Mouse (Mus musculus) heart, adult 9 months (tissue): ENCODE results near the gene Klf15.

Experiments used
- DNase-seq, 2 experiments: peaks; one replicate each; pipeline ENCODE4 v3.0.0; 2022; ENCODE audit warnings: low spot score in 2 of 2

The Klf15 gene

DNA sequence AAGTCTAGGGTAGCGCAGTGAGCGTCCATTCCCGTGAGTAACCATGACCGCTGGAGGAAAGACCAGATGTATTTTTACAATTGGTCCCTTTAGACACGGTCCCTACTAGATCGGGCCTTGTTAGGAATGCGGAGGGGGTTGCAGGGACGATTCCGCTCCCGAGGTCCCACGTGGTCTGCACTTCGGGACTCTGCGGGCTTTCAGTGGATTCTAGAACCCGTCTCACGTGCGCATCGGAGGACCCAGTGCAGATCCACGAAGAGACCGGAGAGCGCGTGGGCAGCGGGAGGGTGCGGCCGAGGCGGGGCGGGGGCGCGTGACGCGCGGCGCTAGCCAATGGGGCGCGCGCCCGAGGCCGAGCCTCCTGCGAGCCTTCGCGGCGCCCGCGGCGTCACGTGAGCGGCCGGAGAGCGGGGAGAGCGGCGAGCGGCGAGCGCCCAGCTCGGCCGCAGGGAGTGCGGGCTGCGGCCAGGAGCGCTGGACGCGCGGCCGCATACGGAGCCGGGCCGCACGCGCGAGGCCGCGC, at the start of gene Klf15:
TSS of gene Klf15 (plus strand) at position 396 of the 526 bp plus-strand sequence.
- DNase-seq: peak; percentile 88

DNA sequence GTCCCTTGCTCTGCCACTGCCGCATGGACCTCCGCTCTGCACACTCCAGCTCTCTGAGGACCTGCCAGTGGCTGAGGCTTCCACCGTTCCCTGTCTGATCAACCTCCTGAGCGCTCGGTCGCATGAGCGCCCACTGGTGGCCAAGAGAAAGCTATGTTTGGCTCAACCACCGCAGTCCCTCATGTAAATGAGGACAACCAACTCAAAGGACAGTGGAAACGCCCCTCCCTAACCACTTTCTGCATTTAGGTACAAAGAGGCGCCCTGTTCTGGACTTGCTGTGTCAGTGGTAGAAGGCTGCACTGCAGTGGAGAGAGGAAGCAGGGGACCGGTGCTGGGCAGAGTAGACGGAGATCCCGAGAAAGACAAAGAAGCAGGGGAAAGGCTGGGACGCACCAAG, 39.8 kb upstream of the Klf15 start:
- DNase-seq: peak; percentile 54 to 60

DNA sequence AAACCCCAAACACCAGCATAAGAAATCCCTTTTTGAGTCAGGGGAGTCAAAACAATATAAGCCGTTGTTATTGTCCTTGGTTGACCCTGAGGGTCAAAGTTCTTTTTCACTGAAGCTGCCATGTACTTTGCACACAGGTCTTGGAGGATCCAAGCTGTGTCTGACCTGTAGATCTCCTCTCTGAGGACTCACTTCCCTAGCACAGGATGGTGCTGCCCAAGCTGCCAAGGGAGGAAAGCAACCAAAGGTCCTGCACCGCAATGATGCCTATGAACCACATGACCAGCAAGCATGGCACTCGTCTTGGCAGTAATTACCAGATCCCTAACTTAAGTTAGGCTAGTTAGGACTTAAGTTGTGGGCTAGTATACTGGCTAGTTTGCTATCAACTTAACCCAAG, 37.0 kb upstream of the Klf15 start:
- DNase-seq: no peak

DNA sequence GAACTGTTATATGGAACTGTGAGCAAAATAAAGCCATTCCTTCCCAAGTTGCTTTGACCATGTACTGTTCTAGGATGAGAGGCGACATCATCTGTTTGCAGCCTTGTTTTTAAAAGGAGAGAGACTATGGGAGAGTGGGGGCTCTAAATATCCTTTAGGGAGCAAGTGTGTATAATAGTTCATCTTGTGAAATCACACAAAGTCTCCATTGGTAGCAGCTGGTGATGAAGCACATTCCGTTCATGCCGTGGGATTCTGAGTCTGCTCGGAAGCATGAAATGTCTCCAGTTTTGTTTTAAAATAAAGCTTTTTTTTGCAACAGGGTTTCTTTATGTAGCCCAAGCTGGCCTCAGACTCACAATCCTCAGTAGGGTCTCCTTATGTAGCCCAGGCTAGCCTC, 36.4 kb upstream of the Klf15 start:
- no peak for DNase-seq

DNA sequence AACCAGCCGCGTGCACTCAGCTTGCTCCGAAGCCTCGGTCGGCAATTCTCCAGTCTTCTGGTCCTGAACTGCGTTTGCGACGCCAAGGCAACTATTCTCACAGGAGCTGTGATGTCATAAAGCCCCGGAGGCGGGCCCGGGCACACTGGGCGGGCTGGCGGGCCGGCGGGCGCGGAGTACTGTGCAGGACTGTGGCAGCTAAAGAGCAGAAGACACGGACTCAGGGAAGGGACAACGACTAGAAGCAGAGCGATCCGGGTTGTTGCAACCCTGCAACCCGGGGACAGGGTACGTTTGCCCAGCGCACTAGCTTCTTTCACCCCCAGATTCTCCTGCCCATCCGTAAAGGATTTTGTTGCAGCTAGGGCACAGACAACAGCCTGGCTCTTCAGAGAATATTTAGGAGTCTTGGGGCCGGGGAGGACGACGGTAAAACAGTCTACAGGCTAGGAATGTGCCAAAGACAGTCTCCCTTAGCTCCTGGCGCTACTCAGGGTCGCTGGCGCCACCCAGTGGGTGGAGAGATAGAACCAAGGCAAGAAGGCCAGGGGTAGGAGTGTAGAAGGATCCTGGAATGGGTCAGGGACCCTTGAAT, 33.9 kb upstream of the Klf15 start, which contains the start of gene Cfap100:
TSS of gene Cfap100 (minus strand) at position 418 of the 595 bp plus-strand sequence.
- peak; percentile 68 to 78 for DNase-seq

DNA sequence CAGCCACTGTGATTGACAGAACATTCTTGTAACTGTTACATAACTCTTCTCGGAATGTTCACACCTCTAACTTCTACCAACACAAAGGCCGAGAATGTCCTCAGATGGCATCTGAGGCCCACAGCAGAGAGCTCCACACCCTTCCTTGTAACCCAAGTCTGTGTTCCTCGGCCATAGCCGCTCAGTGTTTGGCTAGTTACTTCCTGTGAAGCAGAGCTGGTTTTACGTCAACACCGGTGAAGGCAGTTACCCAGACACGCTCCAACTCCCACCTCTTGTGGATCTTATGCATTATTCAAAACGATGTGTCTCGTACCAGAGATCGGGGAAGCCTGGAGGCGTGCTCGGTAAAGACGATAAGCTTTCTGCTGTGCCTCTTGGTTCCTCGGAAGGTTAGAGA, 32.5 kb upstream of the Klf15 start:
- DNase-seq: no peak

DNA sequence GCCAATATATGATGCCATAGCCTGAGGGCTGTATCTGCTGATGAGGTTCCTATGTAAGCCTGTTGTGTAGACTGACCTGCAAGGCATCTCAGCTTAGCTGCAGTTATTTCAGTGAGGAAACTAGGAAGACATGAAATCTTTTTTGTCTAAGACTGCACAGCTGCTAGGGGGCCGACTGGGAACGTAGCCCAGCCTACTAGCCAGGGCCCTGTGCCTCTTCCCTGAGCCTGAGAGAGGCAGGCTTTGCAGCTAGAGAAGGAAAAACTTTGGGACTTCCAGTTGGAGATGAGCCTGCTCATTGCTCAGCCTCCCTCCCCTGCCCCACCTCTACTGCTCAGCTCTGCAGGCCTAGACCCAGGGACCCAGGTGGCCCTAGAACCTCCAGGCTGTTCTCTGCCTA, 30.9 kb upstream of the Klf15 start:
- peak; percentile 19 to 22 for DNase-seq

DNA sequence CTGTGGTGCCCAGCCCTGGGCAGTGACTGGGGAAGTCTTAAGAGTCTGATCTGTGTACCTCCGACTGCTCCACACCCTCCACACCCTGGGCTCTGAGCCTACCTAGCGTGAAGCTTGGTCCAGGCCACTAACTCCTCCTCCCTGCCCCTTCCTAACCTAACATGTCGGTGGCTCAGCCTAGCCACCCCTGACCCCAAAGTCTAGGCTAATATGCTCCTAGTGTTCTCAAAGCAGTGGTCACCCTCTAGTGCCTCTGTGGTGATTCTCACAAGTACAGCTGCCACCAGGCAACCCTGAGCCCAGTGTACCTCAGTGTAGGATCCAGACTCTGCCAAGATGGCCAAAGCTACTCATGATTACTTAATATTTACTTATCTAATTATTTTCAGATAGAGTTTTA, 27.7 kb upstream of the Klf15 start:
- DNase-seq: no peak

DNA sequence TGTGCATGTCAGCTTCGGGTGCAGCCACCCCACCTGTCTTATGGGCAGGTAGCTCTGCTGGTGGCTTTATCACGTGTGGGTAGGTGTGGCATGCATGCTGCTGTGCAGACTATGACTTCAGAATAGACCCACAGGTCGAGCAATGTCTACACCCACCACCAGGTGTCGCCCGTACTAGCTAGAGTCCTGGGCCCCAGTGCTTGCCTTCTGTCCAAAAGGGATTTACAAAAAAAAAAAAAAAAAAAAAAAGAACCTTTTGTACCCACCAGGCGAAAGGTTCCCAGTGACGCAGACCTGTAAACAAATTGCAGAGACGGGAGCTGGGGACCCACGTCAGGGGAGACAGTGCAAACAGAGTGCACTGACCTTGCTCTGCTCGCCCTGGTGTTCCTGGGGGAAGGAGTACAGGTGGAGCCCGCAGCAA, 27.2 kb upstream of the Klf15 start:
- peak; percentile 36 to 67 for DNase-seq

DNA sequence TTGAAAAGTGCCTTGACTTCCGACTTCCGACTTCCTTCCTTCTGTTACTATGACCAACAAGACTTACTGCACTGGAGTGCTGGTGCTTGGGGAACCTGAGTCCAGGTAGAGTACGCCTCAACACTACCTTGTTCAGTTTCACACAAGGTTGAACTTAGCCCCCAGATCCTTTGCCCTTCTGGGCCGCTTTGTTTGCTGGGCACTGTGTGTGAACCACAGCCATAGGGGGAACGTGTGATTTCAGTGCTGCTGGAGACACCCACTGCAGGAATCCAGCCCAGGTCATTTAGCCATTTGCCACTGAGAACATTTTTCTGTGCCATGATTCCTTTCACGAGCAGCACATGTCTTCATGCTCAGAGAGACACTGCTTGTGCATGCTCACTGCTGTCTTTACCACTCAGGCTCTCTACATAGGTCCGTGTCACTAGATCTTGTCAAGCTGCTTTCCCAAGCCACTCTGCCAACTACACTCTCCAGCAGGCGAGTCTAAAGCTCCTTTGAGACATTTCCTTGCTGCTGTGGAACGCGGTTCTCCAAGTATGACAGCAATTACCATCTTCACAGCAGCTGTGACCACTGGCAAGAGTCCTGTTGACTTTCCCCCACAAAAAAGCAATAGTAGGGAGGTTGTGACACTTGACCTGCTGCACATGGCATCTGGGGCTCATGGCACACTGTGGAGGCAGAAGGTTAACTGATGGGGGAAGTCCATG, 26.0 kb upstream of the Klf15 start:
- no peak for DNase-seq

DNA sequence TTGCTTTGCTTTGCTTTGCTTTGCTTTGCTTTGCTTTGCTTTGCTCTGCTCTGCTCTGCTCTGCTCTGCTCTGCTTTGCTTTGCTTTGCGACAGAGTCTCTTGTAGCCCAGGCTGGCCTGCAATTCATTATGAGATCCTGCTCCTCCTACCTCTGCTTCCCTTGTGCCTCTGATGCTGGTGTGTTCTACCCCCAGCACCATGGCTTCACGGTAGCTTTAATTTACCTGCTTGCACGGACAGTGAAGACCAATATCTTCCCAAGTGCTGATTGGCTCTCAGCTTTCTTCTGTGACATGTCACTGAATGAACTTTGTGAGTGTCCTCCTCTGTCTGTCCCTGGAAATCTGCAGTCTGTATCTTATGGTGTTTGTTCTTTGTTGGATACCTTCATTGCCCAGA, 25.3 kb upstream of the Klf15 start:
- no peak for DNase-seq

DNA sequence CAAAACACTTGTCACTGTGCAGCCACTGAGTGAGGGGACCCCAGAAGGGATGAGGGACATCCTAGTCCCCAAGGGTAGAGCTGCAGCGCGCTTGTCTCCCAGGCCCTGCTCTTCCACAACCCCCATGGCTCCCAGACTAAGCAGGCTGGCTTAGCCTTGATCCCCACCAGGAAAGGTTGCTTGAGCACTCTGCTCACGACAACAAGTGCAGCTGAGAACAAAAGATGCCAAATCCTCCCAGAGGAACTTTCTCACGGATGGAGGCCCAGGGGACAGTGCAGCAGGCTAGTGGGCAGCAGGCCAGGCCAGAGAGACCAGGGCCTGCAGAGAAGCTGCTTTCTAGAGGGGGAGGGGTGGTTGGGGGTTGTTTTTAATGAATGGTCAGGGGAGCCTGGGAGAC, 15.5 kb upstream of the Klf15 start:
- no peak for DNase-seq

DNA sequence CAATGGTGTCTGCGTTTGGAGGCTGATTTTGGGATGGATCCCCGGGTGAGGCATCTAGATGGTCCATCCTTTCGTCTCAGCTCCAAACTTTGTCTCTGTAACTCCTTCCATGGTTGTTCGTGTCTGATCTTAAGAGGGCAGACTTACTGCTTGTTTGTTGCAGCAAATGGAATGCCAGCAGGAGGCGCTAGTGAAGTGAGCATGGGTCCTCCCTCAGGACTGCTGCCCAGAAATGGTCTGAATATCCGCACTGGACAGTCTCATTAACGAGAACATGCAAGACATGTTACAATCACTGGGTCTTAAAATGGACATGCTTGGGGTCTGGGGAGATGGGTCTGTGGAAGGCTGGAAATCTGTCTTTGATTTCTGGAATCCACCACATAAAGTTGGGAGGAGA, 12.2 kb upstream of the Klf15 start:
- DNase-seq: peak; percentile 71 to 89

DNA sequence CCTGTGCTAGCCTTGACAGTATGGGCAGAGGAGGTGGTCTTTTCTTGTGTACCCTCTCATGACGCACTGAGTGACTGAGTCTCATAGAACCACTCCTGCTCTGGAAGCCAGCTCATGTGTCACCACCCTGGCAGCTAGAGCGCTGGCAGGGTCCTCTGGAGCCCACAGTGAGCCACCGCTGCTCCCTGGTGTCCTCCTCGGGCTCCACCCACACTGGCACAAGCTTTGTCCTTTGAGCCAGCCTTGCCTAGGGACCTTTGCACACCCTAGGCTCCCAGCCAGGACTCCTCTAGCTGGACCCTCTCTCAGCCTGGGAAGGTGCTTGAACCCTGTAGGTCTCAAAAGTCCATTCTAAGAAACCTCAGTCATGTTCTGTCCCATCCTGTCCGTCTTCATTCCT, 11.7 kb upstream of the Klf15 start:
- DNase-seq: peak; percentile 75 to 82

DNA sequence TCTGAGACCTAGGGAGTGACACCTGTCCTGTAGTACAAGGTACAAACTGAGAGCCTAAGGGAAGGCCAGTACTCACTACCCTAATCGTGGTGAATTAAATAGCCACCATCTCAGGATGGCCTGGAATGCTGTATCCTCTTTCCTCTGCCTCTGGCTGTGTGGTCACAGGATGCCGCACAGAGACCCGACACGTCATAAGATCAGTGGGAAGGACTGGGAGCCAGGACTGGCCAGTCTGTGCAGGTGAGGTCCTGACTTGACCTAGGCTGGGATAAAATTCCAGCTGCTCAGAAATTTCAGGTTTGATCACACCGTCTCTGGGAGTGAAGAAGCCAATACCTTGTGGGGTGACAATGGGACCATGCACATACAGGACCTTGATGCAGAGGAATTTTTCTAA, 10.9 kb upstream of the Klf15 start:
- no peak for DNase-seq

DNA sequence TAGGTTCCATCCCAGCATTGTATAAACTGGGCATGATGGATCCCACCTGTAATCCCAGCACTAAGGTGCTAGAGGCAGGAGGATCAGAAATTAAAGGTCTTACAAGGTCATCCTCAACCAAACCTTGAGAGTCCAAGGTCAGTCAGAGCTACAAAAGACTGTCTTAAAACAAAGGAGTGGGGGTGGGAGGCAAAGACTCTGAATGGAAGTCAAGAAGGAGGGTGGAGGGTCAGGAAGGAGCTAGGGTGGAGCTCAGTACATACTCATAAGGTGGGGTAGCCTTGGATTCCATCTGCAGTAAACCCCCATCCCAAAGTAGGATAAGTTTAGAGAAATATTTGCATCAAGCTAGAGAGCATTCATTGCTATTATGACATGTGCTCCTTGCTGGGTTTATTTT, 9.8 kb upstream of the Klf15 start:
- no peak for DNase-seq

DNA sequence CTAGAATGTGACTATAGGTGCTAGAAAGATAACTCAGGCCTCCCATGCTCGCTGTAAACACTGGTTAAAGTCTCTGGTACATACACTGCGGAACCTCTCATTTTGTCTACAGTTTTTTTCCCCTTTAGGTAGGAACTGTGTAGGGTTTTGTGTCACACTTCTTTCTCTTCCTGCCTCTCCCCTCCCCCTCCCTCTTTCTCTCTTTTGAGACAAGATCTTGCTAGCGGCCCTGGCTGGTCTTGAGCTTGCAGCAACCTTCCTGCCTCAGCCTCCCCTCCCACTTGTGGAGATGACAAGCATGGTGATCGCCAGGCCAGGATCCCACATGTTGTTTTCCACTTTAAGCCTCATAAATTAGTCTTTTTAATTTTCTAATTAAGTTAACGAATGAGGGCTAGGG, 8.6 kb upstream of the Klf15 start:
- no peak for DNase-seq

DNA sequence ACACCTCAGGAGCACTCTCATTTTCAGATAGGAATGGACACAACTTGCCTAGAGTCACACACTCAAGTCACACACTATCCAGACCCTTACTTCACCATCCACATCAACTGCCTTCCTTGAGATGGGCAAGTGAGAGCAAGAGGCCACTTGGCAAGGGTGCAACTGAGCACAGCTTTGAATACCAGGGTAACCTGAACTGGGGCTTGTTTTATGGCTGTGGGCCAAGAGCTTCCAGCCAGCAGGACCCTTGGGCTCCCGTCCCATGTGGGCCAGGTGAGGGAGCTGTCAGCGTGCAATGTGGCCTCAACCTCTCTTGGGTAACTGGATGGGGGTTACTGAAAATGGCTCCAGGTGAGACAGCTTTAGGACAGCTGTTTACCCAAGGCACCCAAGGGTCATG, 5.0 kb upstream of the Klf15 start:
- DNase-seq: no peak

DNA sequence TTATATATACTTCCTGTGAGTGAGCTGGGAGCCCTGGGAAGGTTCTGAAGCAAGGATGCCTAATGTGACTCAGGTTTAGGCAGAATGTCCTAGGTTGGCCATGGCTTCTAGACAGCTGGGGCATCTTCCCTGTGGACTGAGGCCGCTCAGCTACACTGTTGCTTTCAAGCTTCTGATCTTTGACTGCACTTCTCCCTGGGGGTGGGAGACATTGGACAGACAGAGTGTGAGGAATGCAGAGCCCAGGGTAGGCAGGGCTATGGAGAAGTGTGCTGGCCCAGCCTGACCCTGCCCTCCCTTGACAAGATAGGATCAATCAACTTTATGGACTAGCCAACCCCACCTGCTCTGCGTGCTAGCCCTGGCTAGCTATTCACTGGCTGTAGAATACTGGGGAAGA, 1.2 kb upstream of the Klf15 start:
- no peak for DNase-seq

DNA sequence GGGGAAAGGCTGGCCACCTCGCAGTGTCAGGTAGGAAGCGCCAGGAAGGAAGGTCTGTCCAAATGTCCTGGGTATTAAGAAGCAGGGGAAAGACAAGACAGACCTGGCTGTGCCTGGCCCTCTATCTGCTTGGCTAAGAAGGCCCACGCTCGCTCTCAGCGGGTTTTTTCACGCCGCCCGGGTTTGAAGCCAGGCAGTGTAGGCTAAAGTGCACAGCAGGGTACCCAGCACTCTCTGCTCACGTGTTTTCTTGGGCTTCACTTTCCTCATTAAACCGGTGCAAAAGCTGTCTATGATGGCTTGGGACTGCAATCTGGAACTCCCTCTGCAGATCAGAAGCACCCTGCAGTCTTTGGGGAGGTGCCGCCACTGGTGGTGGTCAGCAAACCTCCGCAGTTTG, 605 bp upstream of the Klf15 start:
- DNase-seq: no peak

DNA sequence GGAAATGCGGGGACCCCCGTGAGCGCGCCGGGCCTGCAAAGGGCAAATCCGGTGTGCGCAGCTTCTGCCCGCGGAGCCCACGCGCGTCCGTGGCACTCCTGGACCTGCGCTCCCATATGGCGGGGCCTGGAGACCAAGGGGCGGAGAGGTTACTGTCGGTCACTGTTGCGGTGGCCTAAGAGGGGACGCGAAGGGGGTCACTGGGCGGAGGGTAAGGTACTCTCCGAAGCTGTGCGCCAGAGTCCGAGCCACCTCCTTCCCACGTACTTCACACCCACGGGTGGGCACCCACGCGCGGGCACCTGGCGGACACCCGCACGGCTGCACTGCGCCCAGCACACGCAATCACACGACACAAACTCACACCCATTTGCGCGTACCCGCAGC, 458 bp downstream of the Klf15 start:
- DNase-seq: peak in 1 of 2 experiments; percentile 45

DNA sequence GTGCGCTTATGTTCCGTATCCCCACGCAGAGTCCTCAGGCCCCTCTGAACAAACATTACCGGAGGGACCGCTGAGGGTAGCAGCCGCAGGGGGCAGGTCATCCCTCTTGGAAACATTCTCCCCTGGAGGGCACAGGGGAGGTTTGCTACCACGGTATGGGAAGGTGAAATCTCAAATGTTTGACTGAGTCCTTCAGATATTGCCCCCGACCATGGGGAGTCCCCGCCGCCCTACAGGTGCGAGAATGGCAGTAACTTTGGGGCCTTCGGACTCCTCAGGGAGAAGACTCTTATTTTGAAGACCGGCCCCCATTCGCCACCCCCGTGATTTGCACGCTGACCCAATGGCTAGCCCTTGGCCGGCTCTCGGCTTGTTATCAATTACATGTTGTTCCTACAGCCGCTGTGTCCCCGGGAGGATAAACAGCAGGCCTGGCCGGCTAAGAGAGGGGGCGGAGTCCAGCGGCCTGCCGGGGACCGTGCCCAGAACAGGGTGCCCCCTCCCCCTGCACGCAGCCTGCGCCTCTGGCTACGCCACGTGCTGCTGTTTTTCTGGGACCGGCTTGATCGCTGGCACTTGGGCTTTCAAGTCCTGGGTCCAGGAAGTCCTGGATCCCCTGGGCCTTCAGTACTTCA, 969 bp downstream of the Klf15 start:
- DNase-seq: peak; percentile 98 to 99

DNA sequence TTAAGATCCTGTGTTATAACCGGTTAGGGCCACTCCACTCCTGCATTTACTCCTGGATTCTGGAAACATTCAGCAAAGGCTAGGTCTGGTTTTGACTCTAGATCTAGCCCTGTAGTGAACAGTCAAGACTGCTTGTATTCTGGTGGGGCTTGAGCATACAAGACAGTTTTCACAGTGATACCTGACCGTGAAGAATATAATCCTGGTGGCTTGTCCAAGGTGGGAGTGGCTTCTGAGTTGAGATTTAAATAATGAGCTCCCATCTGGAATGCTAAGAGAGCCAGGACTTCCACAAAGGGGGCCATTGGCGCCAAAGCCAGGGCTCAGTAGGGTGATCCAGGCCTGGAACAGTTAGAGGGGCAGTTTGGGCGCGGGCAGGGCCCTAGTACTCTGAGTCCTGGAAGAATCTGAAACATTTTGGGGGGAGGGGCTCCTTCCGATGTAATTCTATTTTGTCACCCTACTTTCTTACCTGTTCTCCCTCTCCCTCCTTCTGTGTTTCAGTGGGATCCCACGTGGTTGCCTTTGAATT, 1.6 kb downstream of the Klf15 start:
- no peak for DNase-seq
